Comparison of ENCODE assay signal across 23 mouse cellular contexts in the genomic region with DNA sequence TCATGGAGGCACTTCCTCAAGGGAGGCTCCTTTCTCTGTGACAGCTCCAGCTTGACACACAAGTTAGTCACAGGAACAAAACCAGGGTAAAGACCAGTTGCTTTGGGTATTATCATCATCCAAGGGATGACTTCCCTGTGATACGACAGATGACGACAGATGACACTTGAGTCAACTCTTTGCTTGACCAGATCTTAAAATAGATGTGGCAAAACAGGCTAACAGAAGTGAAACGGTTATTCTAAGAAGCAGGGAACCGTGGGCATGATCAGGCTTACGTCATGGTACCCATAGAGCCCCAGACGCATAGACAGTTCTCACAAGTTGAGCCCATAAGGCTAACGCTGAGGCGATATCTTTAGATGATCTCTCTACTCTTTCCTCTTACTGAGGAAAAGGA.
"Had no signal": no experiment of that assay in that cellular context is flagged by ENCODE, and none has a peak within 500 bp of the region (broad histone marks: within the 10 kb centered on the region; RNA-seq: fewer than 3 reads in every experiment).

No protein-coding gene starts in this region.

- H3K9ac ChIP-seq: intestine, embryonic 15.5 days; kidney, embryonic 15.5 days; limb, embryonic 12.5 days; limb, embryonic 15.5 days; liver, embryonic 14.5 days; liver, postnatal 0 days; lung, embryonic 14.5 days; midbrain, embryonic 12.5 days; midbrain, embryonic 15.5 days; neural tube, embryonic 12.5 days; neural tube, embryonic 15.5 days; stomach, embryonic 15.5 days had no signal

- DNase-seq: kidney, adult 8-10 months; kidney, postnatal 10 days; kidney, postnatal 4 days; left cerebral cortex, postnatal 4 days; liver, postnatal 0 days; right cerebral cortex, adult 18-20 months; right cerebral cortex, postnatal 14 days; right cerebral cortex, postnatal 4 days; thymus, postnatal 25 days had no signal

- H3K4me2 ChIP-seq: intestine, embryonic 15.5 days; kidney, embryonic 15.5 days; limb, embryonic 12.5 days; limb, embryonic 15.5 days; liver, embryonic 11.5 days; lung, embryonic 14.5 days; midbrain, embryonic 12.5 days; midbrain, embryonic 15.5 days; neural tube, embryonic 12.5 days; neural tube, embryonic 15.5 days; stomach, embryonic 15.5 days had no signal

- H3K4me3 ChIP-seq: intestine, embryonic 15.5 days; kidney, embryonic 15.5 days; layer of hippocampus, adult 2 months; limb, embryonic 12.5 days; limb, embryonic 15.5 days; midbrain, embryonic 12.5 days; midbrain, embryonic 15.5 days; neural tube, embryonic 12.5 days; neural tube, embryonic 15.5 days; stomach, embryonic 15.5 days had no signal

- H3K36me3 ChIP-seq: intestine, embryonic 15.5 days; kidney, embryonic 15.5 days; limb, embryonic 12.5 days; limb, embryonic 15.5 days; midbrain, embryonic 12.5 days; midbrain, embryonic 15.5 days; neural tube, embryonic 12.5 days; neural tube, embryonic 15.5 days; stomach, embryonic 15.5 days had no signal

- H3K27ac ChIP-seq: intestine, embryonic 15.5 days; kidney, embryonic 15.5 days; layer of hippocampus, adult 2 months; limb, embryonic 12.5 days; limb, embryonic 15.5 days; liver, embryonic 14.5 days; midbrain, embryonic 12.5 days; midbrain, embryonic 15.5 days; neural tube, embryonic 12.5 days; neural tube, embryonic 15.5 days; stomach, embryonic 15.5 days had no signal

- H3K4me1 ChIP-seq: intestine, embryonic 15.5 days; midbrain, embryonic 15.5 days; neural tube, embryonic 12.5 days; stomach, embryonic 15.5 days had no signal

- H3K27me3 ChIP-seq: intestine, embryonic 15.5 days; kidney, embryonic 15.5 days; limb, embryonic 15.5 days; midbrain, embryonic 12.5 days; midbrain, embryonic 15.5 days; neural tube, embryonic 12.5 days; neural tube, embryonic 15.5 days; stomach, embryonic 15.5 days had no signal

- H3K9me3 ChIP-seq: intestine, embryonic 15.5 days; kidney, embryonic 15.5 days; limb, embryonic 12.5 days; limb, embryonic 15.5 days; midbrain, embryonic 12.5 days; midbrain, embryonic 15.5 days; neural tube, embryonic 12.5 days; neural tube, embryonic 15.5 days; stomach, embryonic 15.5 days had no signal

- ATAC-seq: intestine, embryonic 15.5 days; liver, postnatal 0 days; lung, postnatal 0 days; midbrain, embryonic 15.5 days had no signal
